Mouse (Mus musculus) hindbrain, embryonic 14.5 days (tissue): Measurements from ENCODE around the gene Socs7. TPM values are rescaled to one million over a fixed set of nuclear protein-coding genes. Genes with fewer than 3 reads are reported as not detected.

Experiments used
- ATAC-seq: fragments of 200-750 bp; cut with Nextera tagmentation; 2 replicates; pipeline ENCODE4 v1.8.0; 2017; ENCODE audit warnings: moderate number of reproducible peaks, mild to moderate bottlenecking, moderate TSS enrichment, moderate library complexity; ENCODE audit not compliant: low FRiP score
- DNase-seq: peaks from one replicate; pipeline ENCODE4 v3.0.0-alpha.2; 2015; ENCODE audit warnings: low spot score
- H3K27ac ChIP-seq: fragments of 300-500 bp; sonication (generic); 2 replicates; pipeline ENCODE4 v1.5.1; 2014; ENCODE audit warnings: mild to moderate bottlenecking, moderate library complexity
- H3K27me3 ChIP-seq: fragments of 300-500 bp; sonication (generic); 2 replicates; pipeline ENCODE4 v1.6.1; 2014; ENCODE audit warnings: mild to moderate bottlenecking, low read length, mixed read lengths; ENCODE audit not compliant: control insufficient read depth, insufficient read depth
- H3K36me3 ChIP-seq: fragments of 300-500 bp; sonication (generic); replicated peaks from 2 replicates; pipeline ENCODE4 v1.6.1; 2014; ENCODE audit not compliant: control insufficient read depth, insufficient read depth
- H3K4me1 ChIP-seq: fragments of 300-500 bp; sonication (generic); replicated peaks from 2 replicates; pipeline ENCODE4 v1.6.1; 2014; ENCODE audit warnings: antibody characterized with exemption, low read length, mixed read lengths; ENCODE audit not compliant: control insufficient read depth, insufficient read depth
- H3K4me2 ChIP-seq: fragments of 300-500 bp; sonication (generic); replicated peaks from 2 replicates; pipeline ENCODE4 v1.6.1; 2014; ENCODE audit warnings: mild to moderate bottlenecking, moderate library complexity
- H3K4me3 ChIP-seq: fragments of 300-500 bp; sonication (generic); replicated peaks from 2 replicates; pipeline ENCODE4 v1.5.1; 2014; ENCODE audit warnings: mild to moderate bottlenecking, low read length
- H3K9ac ChIP-seq: fragments of 300-500 bp; sonication (generic); 2 replicates; pipeline ENCODE4 v1.6.1; 2014
- H3K9me3 ChIP-seq: fragments of 300-500 bp; sonication (generic); 2 replicates; pipeline ENCODE4 v1.6.1; 2016; ENCODE audit warnings: low read length; ENCODE audit not compliant: control insufficient read depth
- WGBS: fragments of 180-500 bp; shearing (Covaris S2); extraction: QIAGEN DNeasy Blood & Tissue Kit; methylation state at CpG from one replicate; pipeline ENCODE4 v1.1.7; 2014; 5-methylcytosine and 5-hydroxymethylcytosine counted together
- polyA plus RNA-seq: library from polyadenylated mRNA; unstranded; fragments of >200 nt; fragmentation: Nextera tagmentation; extraction: Ambion mirVana; gene quantifications from 2 replicates; pipeline ENCODE4 v1.2.1, GENCODE M21; 2014

Socs7 gene
- polyA plus RNA-seq, 1 experiment from 2014 or later, result 6.7 TPM

DNA sequence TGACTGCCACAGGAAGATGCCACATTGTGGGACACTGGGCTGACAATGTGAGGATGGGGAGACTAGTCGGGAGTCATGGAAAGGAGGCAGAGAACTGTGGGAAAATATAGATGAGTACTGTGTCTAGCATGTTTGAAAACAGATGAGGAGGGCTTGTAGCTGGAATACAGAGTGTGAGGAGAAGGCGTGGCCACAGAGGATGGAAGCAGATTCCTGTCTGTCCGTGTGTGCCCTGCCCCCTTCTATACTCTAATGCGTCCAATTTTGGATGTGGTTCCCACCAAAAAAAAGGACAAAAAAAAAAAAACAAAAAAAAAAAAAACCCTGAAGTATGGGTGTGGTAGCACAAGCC, 66.4 kb downstream of the Socs7 start:
- H3K27me3 ChIP-seq, result no peaks in the 10 kb centered on the region
- peak overlapping the region; percentile 65 for H3K4me2 ChIP-seq
- DNase-seq, result no peak
- ATAC-seq, result no peak
- H3K4me3 ChIP-seq, result peak overlapping the region; percentile 23
- H3K4me1 ChIP-seq, result peaks cover 12% of the 10 kb centered on the region
- no peaks in the 10 kb centered on the region for H3K9me3 ChIP-seq
- H3K27ac ChIP-seq, result peak overlapping the region; percentile 15; the same call in 1 of the 2 replicates
- peak overlapping the region; percentile 29 for H3K9ac ChIP-seq
- WGBS, result 53% methylated on average over 4 of the region's 4 CpGs
- no peaks in the 10 kb centered on the region for H3K36me3 ChIP-seq

DNA sequence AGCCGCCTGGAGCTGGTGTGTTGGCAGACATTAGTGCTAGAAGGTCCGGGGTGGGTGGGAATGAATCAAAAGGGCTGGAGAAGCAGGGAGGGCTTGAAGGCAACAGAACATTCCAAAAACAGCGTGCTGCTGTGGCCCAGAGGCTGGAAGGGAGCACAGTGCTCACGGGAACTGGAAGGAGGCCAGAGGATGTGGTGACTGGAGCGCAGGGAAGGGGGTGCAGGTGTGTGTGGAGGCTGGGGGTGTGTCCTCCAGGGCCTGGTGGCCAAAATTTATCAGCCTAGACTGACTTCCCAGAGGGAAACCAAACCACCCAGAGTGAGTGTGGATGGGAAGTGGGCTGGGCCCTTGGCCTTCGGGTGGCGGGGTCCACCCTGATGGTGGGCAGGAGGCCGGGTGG, 67.3 kb downstream of the Socs7 start:
- ATAC-seq (no peak), DNase-seq (no peak)
- Histone ChIP-seq H3K36me3 (no peaks in the 10 kb centered on the region), H3K9me3 (no peaks in the 10 kb centered on the region), H3K4me1 (peaks cover 13% of the 10 kb centered on the region), H3K27me3 (no peaks in the 10 kb centered on the region), H3K27ac (no peak overlapping the region), H3K9ac (no peak overlapping the region), H3K4me3 (no peak overlapping the region), H3K4me2 (no peak overlapping the region)
- 80% methylated on average over 8 of the region's 8 CpGs for WGBS

DNA sequence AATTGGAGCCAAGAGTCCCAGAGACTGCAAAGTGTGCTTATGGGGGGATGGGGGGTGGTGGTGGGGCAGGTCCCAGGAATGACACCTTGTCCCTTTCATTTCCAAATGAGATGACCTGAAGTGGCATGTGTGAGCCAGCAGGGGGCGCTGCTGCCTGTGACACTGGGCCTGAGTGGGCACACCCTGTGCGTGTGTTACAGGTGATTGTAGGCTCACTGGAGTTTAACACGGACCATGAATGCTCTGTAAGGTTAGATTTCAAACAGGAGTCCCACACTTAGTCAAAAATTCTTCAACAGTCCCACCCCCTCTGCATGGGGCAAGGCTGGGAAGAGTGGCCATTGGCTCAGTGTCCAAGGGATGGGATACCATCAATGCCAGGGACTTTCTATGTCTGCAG, 69.7 kb downstream of the Socs7 start:
- no peak overlapping the region for H3K27ac ChIP-seq
- H3K9ac ChIP-seq, result no peak overlapping the region
- WGBS, result 15% methylated on average over 3 of the region's 3 CpGs
- ATAC-seq, result no peak
- H3K4me3 ChIP-seq, result no peak overlapping the region
- peaks cover 23% of the 10 kb centered on the region for H3K4me1 ChIP-seq
- no peak for DNase-seq
- no peaks in the 10 kb centered on the region for H3K9me3 ChIP-seq
- H3K36me3 ChIP-seq, result no peaks in the 10 kb centered on the region
- no peak overlapping the region for H3K4me2 ChIP-seq
- no peaks in the 10 kb centered on the region for H3K27me3 ChIP-seq

- no peak overlapping the region for H3K27ac ChIP-seq
- H3K4me2 ChIP-seq, result no peak overlapping the region
- ATAC-seq (no peak), DNase-seq (no peak)
- H3K27me3 ChIP-seq, result 0 out of 2 replicates have a peak, but pooled peaks cover under 1% of the 10 kb centered on the region
- H3K36me3 ChIP-seq, result no peaks in the 10 kb centered on the region
- peaks cover 16% of the 10 kb centered on the region for H3K4me1 ChIP-seq
- no peak overlapping the region for H3K9ac ChIP-seq
- 82% methylated on average over 8 of the region's 8 CpGs for WGBS
- H3K9me3 ChIP-seq, result no peaks in the 10 kb centered on the region
- no peak overlapping the region for H3K4me3 ChIP-seq
Observed at GRCm38 (mm10) chr11:97432983-97433539, 70.7 kb downstream of the Socs7 start.

GRCm38 (mm10) chr11:97434121-97434520, 71.8 kb downstream of the Socs7 start:
- no peak overlapping the region for H3K4me2 ChIP-seq
- DNase-seq, result no peak
- no peak overlapping the region for H3K4me3 ChIP-seq
- H3K27me3 ChIP-seq, result peaks cover 11% of the 10 kb centered on the region; the same call in 1 of the 2 replicates
- WGBS, result 68% methylated on average over 8 of the region's 8 CpGs
- ATAC-seq, result no peak
- no peaks in the 10 kb centered on the region for H3K36me3 ChIP-seq
- no peak overlapping the region for H3K9ac ChIP-seq
- H3K27ac ChIP-seq, result no peak overlapping the region
- H3K4me1 ChIP-seq, result peaks cover 11% of the 10 kb centered on the region
- no peaks in the 10 kb centered on the region for H3K9me3 ChIP-seq

GRCm38 (mm10) chr11:97434704-97435454, 72.5 kb downstream of the Socs7 start:
- Histone ChIP-seq H3K36me3 (no peaks in the 10 kb centered on the region), H3K9ac (peak overlapping the region; percentile 31; the same call in 1 of the 2 replicates), H3K9me3 (no peaks in the 10 kb centered on the region), H3K4me1 (peaks cover 11% of the 10 kb centered on the region), H3K27ac (0 out of 2 replicates have a peak overlapping the region, but pooled peaks have one; percentile 29), H3K4me2 (peak overlapping the region; percentile 39), H3K4me3 (no peak overlapping the region; the same call in 1 of the 2 replicates), H3K27me3 (peaks cover 18% of the 10 kb centered on the region; the same call in 1 of the 2 replicates)
- ATAC-seq, result peak; percentile 71
- WGBS, result 5% methylated on average over 15 of the region's 15 CpGs
- no peak for DNase-seq

DNA sequence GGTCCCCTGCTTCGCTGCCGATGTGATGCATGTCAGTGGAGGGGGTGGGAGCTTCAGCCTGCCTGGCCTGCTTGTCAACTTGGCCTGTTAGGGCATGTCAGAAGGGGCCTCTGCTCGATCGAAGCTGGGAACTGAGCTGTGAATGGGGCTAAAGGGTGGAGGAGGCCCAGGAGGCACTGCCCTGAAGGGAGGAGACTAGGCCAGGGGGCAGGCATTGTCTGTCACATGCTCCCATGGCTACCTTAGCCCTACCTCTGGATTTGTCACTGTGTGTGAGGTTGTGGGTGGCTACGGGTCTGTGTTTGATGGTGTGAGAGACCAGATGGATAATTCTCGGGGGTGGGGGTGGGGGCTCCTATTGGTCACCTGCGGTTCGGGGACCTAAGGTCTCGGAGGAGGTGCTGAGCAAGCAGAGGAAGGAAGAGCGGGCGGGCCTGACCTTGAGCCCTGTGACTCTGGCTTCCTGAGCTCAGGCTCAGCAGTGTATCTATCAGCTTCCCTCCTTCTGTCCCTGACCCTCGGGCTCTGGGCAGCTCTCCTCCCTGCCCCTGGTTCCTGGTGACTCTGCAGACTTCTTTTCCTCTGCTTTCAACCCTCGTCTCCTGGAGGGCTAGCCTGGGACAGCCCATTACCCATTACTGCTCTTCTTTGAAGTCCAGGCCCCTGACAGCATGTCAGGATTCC, 73.6 kb downstream of the Socs7 start:
- Histone ChIP-seq H3K27me3 (peaks cover 27% of the 10 kb centered on the region), H3K36me3 (no peaks in the 10 kb centered on the region), H3K9me3 (no peaks in the 10 kb centered on the region), H3K9ac (no peak overlapping the region), H3K4me1 (peaks cover 18% of the 10 kb centered on the region), H3K27ac (0 out of 2 replicates have a peak overlapping the region, but pooled peaks have one; percentile 32), H3K4me2 (no peak overlapping the region), H3K4me3 (no peak overlapping the region)
- DNase-seq (no peak), ATAC-seq (no peak)
- WGBS, result 64% methylated on average over 12 of the region's 13 CpGs

DNA sequence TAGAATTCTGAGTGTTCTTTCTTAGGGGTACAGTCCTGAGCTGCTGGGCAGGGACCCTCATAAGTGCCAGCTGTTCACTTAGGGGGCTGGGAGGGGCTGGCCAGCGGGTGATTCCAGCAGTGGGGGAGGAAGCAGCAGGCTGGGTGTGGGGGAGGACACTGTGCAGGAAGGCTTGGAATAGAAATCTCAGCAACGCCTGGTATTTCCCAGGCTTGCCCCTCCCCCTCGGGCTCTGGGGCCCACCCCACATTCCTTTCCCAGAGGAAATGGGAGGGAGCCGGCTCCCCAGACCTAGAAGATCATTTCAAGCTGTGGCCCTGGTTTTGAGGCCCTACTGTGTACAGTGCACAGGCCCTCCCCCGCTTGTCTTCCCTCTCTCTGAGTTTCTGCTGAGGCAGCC, 75.4 kb downstream of the Socs7 start:
- Histone ChIP-seq H3K36me3 (no peaks in the 10 kb centered on the region), H3K4me2 (no peak overlapping the region), H3K27ac (peak overlapping the region; percentile 47; the same call in 1 of the 2 replicates), H3K9me3 (no peaks in the 10 kb centered on the region), H3K4me1 (peaks cover 25% of the 10 kb centered on the region), H3K4me3 (no peak overlapping the region), H3K9ac (no peak overlapping the region), H3K27me3 (peaks cover 37% of the 10 kb centered on the region)
- WGBS, result 20% methylated on average over 5 of the region's 5 CpGs
- ATAC-seq (no peak), DNase-seq (no peak)

GRCm38 (mm10) chr11:97438868-97439267, 76.5 kb downstream of the Socs7 start:
- Histone ChIP-seq H3K4me1 (peaks cover 25% of the 10 kb centered on the region), H3K36me3 (no peaks in the 10 kb centered on the region), H3K4me3 (no peak overlapping the region), H3K27me3 (peaks cover 37% of the 10 kb centered on the region), H3K9ac (no peak overlapping the region), H3K9me3 (no peaks in the 10 kb centered on the region), H3K4me2 (no peak overlapping the region), H3K27ac (peak overlapping the region; percentile 47)
- no peak for DNase-seq
- ATAC-seq, result no peak
- 55% methylated on average over 8 of the region's 9 CpGs for WGBS
